Mouse (Mus musculus) E14TG2a.4 (cell line): ENCODE measurements at regions not wholly inside any gene's neighbourhood (a gene's known extent, or its start where the extent isn't known, plus 50 kb on each side); places are given as distances from the start of the nearest gene placed in this dataset.

Experiments used
- CTCF ChIP-seq: conservative IDR thresholded peaks from 2 replicates; pipeline ENCODE4 v1.5.1; 2014; ENCODE audit warnings: low read length
- NANOG ChIP-seq: IDR thresholded peaks from 2 replicates; pipeline ENCODE4 v1.6.1; 2014; ENCODE audit warnings: borderline replicate concordance, low read length, mixed read lengths
- POU5F1 ChIP-seq: IDR thresholded peaks from 2 replicates; pipeline ENCODE4 v1.6.1; 2014; ENCODE audit warnings: low read length, borderline replicate concordance

DNA sequence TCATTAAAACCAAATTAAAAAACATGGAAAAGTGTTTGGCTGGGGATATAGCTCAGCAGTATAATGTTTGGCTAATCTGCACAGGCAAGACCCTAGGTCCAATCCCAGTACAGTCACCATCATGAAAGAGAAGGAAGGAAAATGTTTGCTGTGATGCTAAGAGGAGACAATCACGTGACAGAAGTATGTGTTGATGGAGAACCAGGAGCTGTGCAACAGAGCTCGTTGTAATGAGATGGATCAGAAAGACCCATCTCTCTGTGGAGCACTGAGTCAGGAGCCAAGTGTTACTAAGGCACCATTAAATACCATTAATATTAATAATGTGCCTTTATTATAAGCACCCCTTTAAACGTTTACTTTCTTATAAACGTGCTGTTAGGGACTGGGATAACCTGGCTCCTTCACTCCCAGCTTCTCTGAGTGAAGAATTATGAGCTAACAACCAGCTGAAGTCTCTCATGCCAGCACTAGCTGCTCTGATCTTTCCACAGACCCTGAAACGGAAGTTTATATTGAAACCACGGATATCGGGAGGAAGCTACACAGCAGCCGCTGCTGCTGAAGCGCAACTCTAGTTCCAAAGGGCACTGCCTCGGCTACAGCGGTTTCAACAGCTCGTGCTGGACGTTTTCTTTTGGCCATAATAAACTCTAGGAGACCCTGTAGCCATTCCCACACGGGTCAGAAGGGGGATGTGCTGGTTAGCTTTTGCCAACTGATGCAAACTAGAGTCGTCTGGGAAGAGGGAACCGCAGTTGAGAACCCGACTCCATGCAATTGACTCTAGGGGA is 167.7 kb downstream of the Tex36 start:
- TF ChIP-seq CTCF (no peak), NANOG (no peak), POU5F1 (no peak)
